Mouse (Mus musculus) retina, postnatal 7 days (tissue): Measurements from ENCODE around the gene Cfap58.

ENCODE experiments used
- DNase-seq: peaks from one replicate; pipeline ENCODE4 v3.0.0-alpha.2; 2012; ENCODE audit warnings: low read depth, low spot score

Cfap58 gene

GRCm38 (mm10) chr19:48079718-48080117, 142.2 kb downstream of the Cfap58 start:
- DNase-seq: no peak

GRCm38 (mm10) chr19:48081456-48081855, 144.0 kb downstream of the Cfap58 start:
- no peak for DNase-seq
